Comparison of ENCODE assay signal across 30 mouse cellular contexts in the genomic region with DNA sequence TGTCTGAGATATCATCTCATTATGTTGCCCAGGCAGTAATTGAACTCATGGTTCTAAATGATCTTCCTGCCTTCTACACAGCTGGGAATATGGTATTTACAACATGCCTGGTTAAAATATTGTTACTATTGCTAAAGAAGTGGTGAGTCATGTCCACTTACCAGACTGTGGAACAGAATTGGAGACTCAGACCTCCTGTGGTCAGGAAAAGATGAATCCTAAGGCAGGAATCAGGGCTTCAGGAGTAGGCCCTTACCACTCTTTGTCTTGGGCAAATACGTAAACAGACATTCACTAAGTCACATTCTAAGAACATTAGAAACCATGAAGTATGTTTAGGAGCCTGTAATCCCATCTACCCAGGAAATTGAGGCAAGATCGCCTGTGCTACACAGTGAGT. TPM values are rescaled to one million over a fixed set of nuclear protein-coding genes. Genes with fewer than 3 reads are reported as not detected.
"Had no signal": no experiment of that assay in that cellular context is flagged by ENCODE, and none has a peak within 500 bp of the region (broad histone marks: within the 10 kb centered on the region; RNA-seq: fewer than 3 reads in every experiment).

No protein-coding gene starts in this region.

- H3K27ac ChIP-seq: liver, embryonic 13.5 days; liver, embryonic 15.5 days; lung, embryonic 15.5 days; macrophage; neural tube, embryonic 13.5 days; neural tube, embryonic 15.5 days; stomach, embryonic 15.5 days; stomach, postnatal 0 days had no signal

- DNase-seq: liver, embryonic 13.5 days; liver, postnatal 0 days; lung, adult 2 months; lung, postnatal 14 days; lung, postnatal 36 days; midbrain, embryonic 14.5 days; retina, postnatal 1 day; right cerebral cortex, adult 18-20 months; right cerebral cortex, postnatal 25 days; right cerebral cortex, postnatal 4 days; thymus, adult 18-20 months; thymus, postnatal 14 days; thymus, postnatal 36 days had no signal

- H3K4me1 ChIP-seq: liver, embryonic 13.5 days; liver, embryonic 15.5 days; lung, embryonic 15.5 days; neural tube, embryonic 13.5 days; neural tube, embryonic 15.5 days; stomach, embryonic 15.5 days had no signal

- H3K4me2 ChIP-seq: liver, embryonic 13.5 days; liver, embryonic 15.5 days; lung, embryonic 15.5 days; midbrain, embryonic 11.5 days; neural tube, embryonic 13.5 days; neural tube, embryonic 15.5 days; stomach, embryonic 15.5 days had no signal

- H3K27me3 ChIP-seq: liver, embryonic 13.5 days; liver, embryonic 15.5 days; lung, embryonic 15.5 days; megakaryocyte, embryonic 14.5 days; neural tube, embryonic 13.5 days; neural tube, embryonic 15.5 days; stomach, embryonic 15.5 days had no signal

- H3K4me3 ChIP-seq: liver, embryonic 13.5 days; liver, embryonic 15.5 days; lung, embryonic 15.5 days; megakaryocyte, embryonic 14.5 days; neural tube, embryonic 13.5 days; neural tube, embryonic 15.5 days; stomach, embryonic 15.5 days had no signal

RNA-seq across cellular contexts. Expression of gene Tmco2, which starts 20.3 kb away (rescaled TPM):
- total RNA-seq: megakaryocyte progenitor cell, adult 5-6 weeks; midbrain, postnatal 0 days had no signal
- polyA plus RNA-seq: liver, embryonic 13.5 days; liver, embryonic 15.5 days; liver, postnatal 0 days; lung, adult 2 months; lung, embryonic 15.5 days; lung, postnatal 0 days; macrophage; midbrain, embryonic 11.5 days; midbrain, embryonic 14.5 days; neural tube, embryonic 11.5 days; neural tube, embryonic 13.5 days; neural tube, embryonic 15.5 days; small intestine, adult 2 months; spleen, adult 2 months; stomach, embryonic 15.5 days; stomach, postnatal 0 days; thymus, postnatal 0 days had no signal

RNA-seq across cellular contexts. Expression of gene Col9a2, which starts 49.5 kb away (rescaled TPM):
- total RNA-seq: megakaryocyte progenitor cell, adult 5-6 weeks; monocyte, adult 5-6 weeks had no signal
